Mouse (Mus musculus): ENCODE measurements around the gene Ttc7b. TPM values are rescaled to one million over a fixed set of nuclear protein-coding genes. Genes with fewer than 3 reads are reported as not detected.

Gene Ttc7b
- polyA plus RNA-seq, 1 experiment from 2014 or later = 6.3 TPM

- no peak for ATAC-seq
- WGBS = 92% methylated on average over 1 of the region's 4 CpGs
Measured at GRCm38 (mm10) chr12:100465101-100465715, 55.4 kb downstream of the Ttc7b start.

GRCm38 (mm10) chr12:100457701-100458100 lies 62.9 kb downstream of the Ttc7b start:
- no peaks in the 10 kb centered on the region for H3K9me3 ChIP-seq (replicated peaks; ENCODE audit: control insufficient read depth, low read length)
- WGBS = 96% methylated on average over 7 of the region's 7 CpGs
- no peak overlapping the region for H3K27ac ChIP-seq (ENCODE audit: low read depth, low read length)
- no peaks in the 10 kb centered on the region for H3K27me3 ChIP-seq (replicated peaks; ENCODE audit: control insufficient read depth, insufficient read depth, low read length)
- 0 out of 2 replicates have a peak, but pooled peaks cover 7% of the 10 kb centered on the region for H3K36me3 ChIP-seq (ENCODE audit: control insufficient read depth, insufficient read depth, low read length)
- no peak overlapping the region for H3K9ac ChIP-seq (ENCODE audit: low read length)
- no peak overlapping the region for H3K4me2 ChIP-seq (ENCODE audit: low read length)
- DNase-seq (ENCODE audit: low spot score) = no peak
- ATAC-seq = no peak
- no peaks in the 10 kb centered on the region for H3K4me1 ChIP-seq (ENCODE audit: control insufficient read depth, insufficient read depth, low read length)
- no peak overlapping the region for H3K4me3 ChIP-seq (ENCODE audit: low read depth, low read length)

More at GRCm38 (mm10) chr12:100465101-100465715, 55.4 kb downstream of the Ttc7b start:
- no peaks in the 10 kb centered on the region for H3K27me3 ChIP-seq (replicated peaks; ENCODE audit: control insufficient read depth, insufficient read depth, low read length)
- H3K36me3 ChIP-seq (ENCODE audit: control insufficient read depth, insufficient read depth, low read length) = peaks cover 5% of the 10 kb centered on the region; the same call in 1 of the 2 replicates
- H3K9ac ChIP-seq (ENCODE audit: low read length) = no peak overlapping the region
- DNase-seq (ENCODE audit: low spot score) = no peak
- H3K27ac ChIP-seq (ENCODE audit: low read depth, low read length) = no peak overlapping the region
- no peaks in the 10 kb centered on the region for H3K4me1 ChIP-seq (ENCODE audit: control insufficient read depth, insufficient read depth, low read length)
- no peaks in the 10 kb centered on the region for H3K9me3 ChIP-seq (replicated peaks; ENCODE audit: control insufficient read depth, low read length)
- no peak overlapping the region for H3K4me3 ChIP-seq (ENCODE audit: low read depth, low read length)
- H3K4me2 ChIP-seq (ENCODE audit: low read length) = no peak overlapping the region

GRCm38 (mm10) chr12:100456257-100456975 lies 64.2 kb downstream of the Ttc7b start:
- Histone ChIP-seq H3K27me3 (replicated peaks; ENCODE audit: control insufficient read depth, insufficient read depth, low read length) (no peaks in the 10 kb centered on the region), H3K4me2 (ENCODE audit: low read length) (no peak overlapping the region), H3K4me1 (ENCODE audit: control insufficient read depth, insufficient read depth, low read length) (no peaks in the 10 kb centered on the region), H3K4me3 (ENCODE audit: low read depth, low read length) (no peak overlapping the region), H3K9ac (ENCODE audit: low read length) (no peak overlapping the region), H3K9me3 (replicated peaks; ENCODE audit: control insufficient read depth, low read length) (no peaks in the 10 kb centered on the region), H3K27ac (ENCODE audit: low read depth, low read length) (no peak overlapping the region), H3K36me3 (ENCODE audit: control insufficient read depth, insufficient read depth, low read length) (0 out of 2 replicates have a peak, but pooled peaks cover 7% of the 10 kb centered on the region)
- ATAC-seq (no peak), DNase-seq (ENCODE audit: low spot score) (no peak)
- WGBS = 80% methylated on average over 10 of the region's 10 CpGs

- ATAC-seq (no peak), DNase-seq (ENCODE audit: low spot score) (no peak)
- WGBS = 97% methylated on average over 2 of the region's 2 CpGs
- Histone ChIP-seq H3K9ac (ENCODE audit: low read length) (no peak overlapping the region), H3K27ac (ENCODE audit: low read depth, low read length) (no peak overlapping the region), H3K4me1 (ENCODE audit: control insufficient read depth, insufficient read depth, low read length) (no peaks in the 10 kb centered on the region), H3K4me2 (ENCODE audit: low read length) (no peak overlapping the region), H3K27me3 (replicated peaks; ENCODE audit: control insufficient read depth, insufficient read depth, low read length) (no peaks in the 10 kb centered on the region), H3K36me3 (ENCODE audit: control insufficient read depth, insufficient read depth, low read length) (0 out of 2 replicates have a peak, but pooled peaks cover 7% of the 10 kb centered on the region), H3K4me3 (ENCODE audit: low read depth, low read length) (no peak overlapping the region), H3K9me3 (replicated peaks; ENCODE audit: control insufficient read depth, low read length) (no peaks in the 10 kb centered on the region)
Measured at GRCm38 (mm10) chr12:100455453-100455852, 65.2 kb downstream of the Ttc7b start.

- Histone ChIP-seq H3K4me1 (ENCODE audit: control insufficient read depth, insufficient read depth, low read length) (0 out of 2 replicates have a peak, but pooled peaks cover 3% of the 10 kb centered on the region), H3K4me2 (ENCODE audit: low read length) (no peak overlapping the region), H3K4me3 (ENCODE audit: low read depth, low read length) (no peak overlapping the region), H3K9ac (ENCODE audit: low read length) (no peak overlapping the region), H3K27me3 (replicated peaks; ENCODE audit: control insufficient read depth, insufficient read depth, low read length) (no peaks in the 10 kb centered on the region), H3K36me3 (ENCODE audit: control insufficient read depth, insufficient read depth, low read length) (0 out of 2 replicates have a peak, but pooled peaks cover 6% of the 10 kb centered on the region), H3K27ac (ENCODE audit: low read depth, low read length) (no peak overlapping the region), H3K9me3 (replicated peaks; ENCODE audit: control insufficient read depth, low read length) (no peaks in the 10 kb centered on the region)
- DNase-seq (ENCODE audit: low spot score) (no peak), ATAC-seq (no peak)
- 65% methylated on average over 12 of the region's 12 CpGs for whole genome bisulfite sequencing
Measured at GRCm38 (mm10) chr12:100447701-100448277, 72.8 kb downstream of the Ttc7b start.

- H3K27ac ChIP-seq (ENCODE audit: low read depth, low read length) = no peak overlapping the region
- no peaks in the 10 kb centered on the region for H3K27me3 ChIP-seq (replicated peaks; ENCODE audit: control insufficient read depth, insufficient read depth, low read length)
- H3K4me3 ChIP-seq (ENCODE audit: low read depth, low read length) = no peak overlapping the region
- H3K4me2 ChIP-seq (ENCODE audit: low read length) = no peak overlapping the region
- H3K36me3 ChIP-seq (ENCODE audit: control insufficient read depth, insufficient read depth, low read length) = 0 out of 2 replicates have a peak, but pooled peaks cover 6% of the 10 kb centered on the region
- H3K4me1 ChIP-seq (ENCODE audit: control insufficient read depth, insufficient read depth, low read length) = 0 out of 2 replicates have a peak, but pooled peaks cover 3% of the 10 kb centered on the region
- no peaks in the 10 kb centered on the region for H3K9me3 ChIP-seq (replicated peaks; ENCODE audit: control insufficient read depth, low read length)
- ATAC-seq (no peak), DNase-seq (ENCODE audit: low spot score) (no peak)
- WGBS = 78% methylated on average over 6 of the region's 6 CpGs
- H3K9ac ChIP-seq (ENCODE audit: low read length) = no peak overlapping the region
Measured at GRCm38 (mm10) chr12:100447161-100447560, 73.5 kb downstream of the Ttc7b start.

- ATAC-seq (no peak), DNase-seq (ENCODE audit: low spot score) (no peak)
- 91% methylated on average over 7 of the region's 7 CpGs for WGBS
- no peak overlapping the region for H3K9ac ChIP-seq (ENCODE audit: low read length)
- 0 out of 2 replicates have a peak, but pooled peaks cover 6% of the 10 kb centered on the region for H3K36me3 ChIP-seq (ENCODE audit: control insufficient read depth, insufficient read depth, low read length)
- H3K27me3 ChIP-seq (replicated peaks; ENCODE audit: control insufficient read depth, insufficient read depth, low read length) = no peaks in the 10 kb centered on the region
- no peak overlapping the region for H3K4me2 ChIP-seq (ENCODE audit: low read length)
- H3K27ac ChIP-seq (ENCODE audit: low read depth, low read length) = no peak overlapping the region
- no peaks in the 10 kb centered on the region for H3K9me3 ChIP-seq (replicated peaks; ENCODE audit: control insufficient read depth, low read length)
- H3K4me1 ChIP-seq (ENCODE audit: control insufficient read depth, insufficient read depth, low read length) = 0 out of 2 replicates have a peak, but pooled peaks cover 3% of the 10 kb centered on the region
- no peak overlapping the region for H3K4me3 ChIP-seq (ENCODE audit: low read depth, low read length)
Measured at GRCm38 (mm10) chr12:100445686-100446085, 74.9 kb downstream of the Ttc7b start.

GRCm38 (mm10) chr12:100445271-100445670 lies 75.4 kb downstream of the Ttc7b start:
- no peak overlapping the region for H3K27ac ChIP-seq (ENCODE audit: low read depth, low read length)
- H3K9me3 ChIP-seq (replicated peaks; ENCODE audit: control insufficient read depth, low read length) = no peaks in the 10 kb centered on the region
- ATAC-seq (no peak), DNase-seq (ENCODE audit: low spot score) (no peak)
- H3K4me1 ChIP-seq (ENCODE audit: control insufficient read depth, insufficient read depth, low read length) = 0 out of 2 replicates have a peak, but pooled peaks cover 3% of the 10 kb centered on the region
- no peak overlapping the region for H3K9ac ChIP-seq (ENCODE audit: low read length)
- H3K4me3 ChIP-seq (ENCODE audit: low read depth, low read length) = no peak overlapping the region
- H3K4me2 ChIP-seq (ENCODE audit: low read length) = no peak overlapping the region
- no peaks in the 10 kb centered on the region for H3K27me3 ChIP-seq (replicated peaks; ENCODE audit: control insufficient read depth, insufficient read depth, low read length)
- WGBS = 88% methylated on average over 6 of the region's 6 CpGs
- H3K36me3 ChIP-seq (ENCODE audit: control insufficient read depth, insufficient read depth, low read length) = 0 out of 2 replicates have a peak, but pooled peaks cover 6% of the 10 kb centered on the region

All from forebrain, embryonic 14.5 days (tissue).